Mouse (Mus musculus) CH12.LX (cell line): ENCODE measurements at regions not wholly inside any gene's neighbourhood (a gene's known extent, or its start where the extent isn't known, plus 50 kb on each side); places are given as distances from the start of the nearest gene placed in this dataset.

Experiments used
- CTCF ChIP-seq, 2 experiments: IDR thresholded peaks in 1 of 2; conservative IDR thresholded peaks in 1 of 2; 2 replicates each; pipeline ENCODE4 v1.5.1; 2011 to 2012; ENCODE audit warnings: low read depth in 2 of 2, low read length in 2 of 2, improper control_type of control experiment in 1 of 2, inconsistent platforms in 1 of 2, mild to moderate bottlenecking in 1 of 2, moderate library complexity in 1 of 2
- MAFK ChIP-seq: IDR thresholded peaks from 2 replicates; pipeline ENCODE4 v1.6.1; 2011; ENCODE audit warnings: low read length, improper control_type of control experiment; ENCODE audit not compliant: insufficient replicate concordance
- MXI1 ChIP-seq: IDR thresholded peaks from 2 replicates; pipeline ENCODE4 v1.6.1; 2011; ENCODE audit warnings: mild to moderate bottlenecking, low read depth, low read length, improper control_type of control experiment
- RCOR1 ChIP-seq: conservative IDR thresholded peaks from 2 replicates; pipeline ENCODE4 v1.6.1; 2012; ENCODE audit warnings: low read depth, mild to moderate bottlenecking, inconsistent platforms, low read length, improper control_type of control experiment
- ZC3H11A ChIP-seq: IDR thresholded peaks from 2 replicates; pipeline ENCODE4 v1.6.1; 2012; ENCODE audit warnings: low read depth, mild to moderate bottlenecking, inconsistent platforms, low read length, improper control_type of control experiment
- ZMIZ1 ChIP-seq: IDR thresholded peaks from 2 replicates; pipeline ENCODE4 v1.6.1; 2012; ENCODE audit warnings: low read depth, mild to moderate bottlenecking, inconsistent platforms, low read length, improper control_type of control experiment

GRCm38 (mm10) chr6:61083346-61083745 lies 96.8 kb upstream of the Ccser1 start:
- TF ChIP-seq MAFK = no peak
- no peak for TF ChIP-seq ZMIZ1
- no peak for TF ChIP-seq CTCF (conservative IDR thresholded peaks at IDR 0.05 in 1 of 2, IDR thresholded peaks at IDR 0.05 in 1 of 2; ENCODE audit: low read depth in 2 of 2, low read length in 2 of 2)
- no peak for TF ChIP-seq ZC3H11A
- TF ChIP-seq MXI1 = no peak
- no peak for TF ChIP-seq RCOR1
